In the genomic region with DNA sequence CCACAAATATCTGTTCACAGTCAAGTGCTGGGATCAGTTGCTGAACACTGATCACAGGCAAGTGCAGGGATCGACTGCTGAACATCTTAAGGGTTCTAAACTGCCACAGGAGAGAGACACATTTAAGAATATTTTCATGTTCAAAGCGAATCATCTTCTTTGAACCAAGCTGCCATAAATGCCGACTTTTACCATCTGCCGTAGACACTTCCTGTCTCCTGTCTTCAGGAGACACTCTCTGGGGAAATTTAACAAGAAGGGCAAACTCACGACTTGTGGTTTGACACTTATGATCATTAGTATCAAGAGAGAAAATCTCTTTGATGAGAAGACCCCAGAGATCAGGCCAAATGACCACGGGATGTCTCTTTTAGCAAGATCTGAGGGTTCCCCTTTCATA, we compare ENCODE assay signal across 27 mouse cellular contexts. TPM values are rescaled to one million over a fixed set of nuclear protein-coding genes. Genes with fewer than 3 reads are reported as not detected.
DNase-seq lines count a peak whose midpoint lies in the region; TF ChIP-seq lines count a peak whose summit lies in the region.
"Had no signal": no experiment of that assay in that cellular context is flagged by ENCODE, and none has a peak within 500 bp of the region (broad histone marks: within the 10 kb centered on the region; RNA-seq: fewer than 3 reads in every experiment).

No protein-coding gene starts in this region.

- DNase-seq in layer of hippocampus, adult 2 months (ENCODE audit: low spot score in 2 of 2): no peak
- no peak for DNase-seq in layer of hippocampus, adult 9-10 months (ENCODE audit: low spot score)
- peak; percentile 21 for DNase-seq in thymus, postnatal 25 days
- no peak for DNase-seq in thymus, postnatal 4 days
- peak; percentile 39 for DNase-seq in induced T-regulatory cell, adult 2 months (ENCODE audit: low read depth)
- DNase-seq in embryo, embryonic 11 days: no peak
- no peak for DNase-seq in embryo, embryonic 10 days (ENCODE audit: low spot score)
- DNase-seq: adrenal gland, postnatal 14 days; cerebellum, adult 11-12 months; cerebellum, adult 9-11 months; gastrocnemius, postnatal 25 days; heart, adult 11 months; heart, postnatal 4 days; kidney, adult 11 months; kidney, postnatal 25 days; liver, embryonic 13.5 days; lung, adult 2 months; lung, postnatal 14 days; midbrain, embryonic 14.5 days; right cerebral cortex, postnatal 25 days; spleen, adult 18-20 months had no signal

- TF ChIP-seq CTCF in layer of hippocampus, adult 2 months (conservative IDR thresholded peaks at IDR 0.05): no peak

- H3K27ac ChIP-seq in layer of hippocampus, adult 2 months: peak overlapping the region; percentile 90
- H3K27ac ChIP-seq: hindbrain, embryonic 13.5 days; limb, embryonic 10.5 days; limb, embryonic 15.5 days; liver, embryonic 13.5 days; neural tube, embryonic 15.5 days; stomach, postnatal 0 days had no signal

- H3K4me3 ChIP-seq in layer of hippocampus, adult 2 months: no peak overlapping the region
- H3K4me3 ChIP-seq: erythroblast, embryonic 14.5 days; hindbrain, embryonic 13.5 days; limb, embryonic 10.5 days; limb, embryonic 15.5 days; liver, embryonic 13.5 days; neural tube, embryonic 15.5 days had no signal

RNA-seq across cellular contexts. Expression of a gene that starts 58.1 kb away (rescaled TPM):
- total RNA-seq in layer of hippocampus, adult 2 months (2021): 10 to 100 TPM; 10.9 to 12.4 TPM

Comparison
In these comparisons a context has a peak if more than half of its experiments do, and no peak if none do; other contexts are left out.
1. DNase-seq: peak in thymus, postnatal 25 days (single experiment) and induced T-regulatory cell, adult 2 months (single experiment); none in layer of hippocampus, adult 2 months (0 of 2), layer of hippocampus, adult 9-10 months (single experiment), thymus, postnatal 4 days (single experiment), embryo, embryonic 11 days (single experiment) and embryo, embryonic 10 days (single experiment).